Mouse (Mus musculus) cerebellum, adult (tissue): ENCODE data around the gene Defb19.
A peak's percentile ranks its signal among the peaks of the same experiment; 100 is the strongest.

Experiments used
- ATAC-seq: cut with Nextera tagmentation; 2 replicates; pipeline ENCODE4 v1.9.2; 2017; ENCODE audit warnings: mild to moderate bottlenecking, moderate library complexity, mixed read lengths; ENCODE audit not compliant: insufficient number of reproducible peaks, low FRiP score, low TSS enrichment

Defb19 gene

GRCm38 (mm10) chr2:152580107-152580506 is at the start of gene Defb19:
TSS of gene Defb19 (minus strand) at chr2:152580312.
- ATAC-seq, result no peak

GRCm38 (mm10) chr2:152629904-152630303 is 49.8 kb upstream of the Defb19 start:
- no peak for ATAC-seq

GRCm38 (mm10) chr2:152629239-152629638 is 49.1 kb upstream of the Defb19 start:
- ATAC-seq, result no peak

GRCm38 (mm10) chr2:152628066-152628465 is 48.0 kb upstream of the Defb19 start:
- no peak for ATAC-seq

GRCm38 (mm10) chr2:152626774-152627591 is 46.9 kb upstream of the Defb19 start, which contains the start of gene Rem1:
TSS of gene Rem1 (plus strand) at chr2:152626951.
- ATAC-seq, result no peak

GRCm38 (mm10) chr2:152625256-152625655 is 45.1 kb upstream of the Defb19 start:
- ATAC-seq, result no peak

- no peak for ATAC-seq
Observed at GRCm38 (mm10) chr2:152624566-152624965, 44.5 kb upstream of the Defb19 start.

GRCm38 (mm10) chr2:152622953-152623352 is 42.8 kb upstream of the Defb19 start, which contains the start of gene Defb25:
TSS of gene Defb25 (minus strand) at chr2:152623053.
- ATAC-seq, result no peak

GRCm38 (mm10) chr2:152622151-152622550 is 42.0 kb upstream of the Defb19 start:
- no peak for ATAC-seq

GRCm38 (mm10) chr2:152620367-152621134 is 40.4 kb upstream of the Defb19 start:
- no peak for ATAC-seq

GRCm38 (mm10) chr2:152617374-152617773 is 37.3 kb upstream of the Defb19 start:
- ATAC-seq, result no peak

- no peak for ATAC-seq
Observed at GRCm38 (mm10) chr2:152616470-152616869, 36.4 kb upstream of the Defb19 start.

- peak; percentile 72 for ATAC-seq
Observed at GRCm38 (mm10) chr2:152615563-152615962, 35.5 kb upstream of the Defb19 start.

GRCm38 (mm10) chr2:152612193-152612592 is 32.1 kb upstream of the Defb19 start:
- ATAC-seq, result no peak

GRCm38 (mm10) chr2:152608719-152609118 is 28.6 kb upstream of the Defb19 start:
- no peak for ATAC-seq

- no peak for ATAC-seq
Observed at GRCm38 (mm10) chr2:152607746-152608145, 27.6 kb upstream of the Defb19 start.

- no peak for ATAC-seq
Observed at GRCm38 (mm10) chr2:152604057-152604456, 23.9 kb upstream of the Defb19 start, which contains the start of gene Defb36. TSS of gene Defb36 (plus strand) at chr2:152604327.

GRCm38 (mm10) chr2:152601275-152601960 is 21.3 kb upstream of the Defb19 start:
- no peak for ATAC-seq

- ATAC-seq, result no peak
Observed at GRCm38 (mm10) chr2:152600076-152600475, 20.0 kb upstream of the Defb19 start.

- ATAC-seq, result no peak
Observed at GRCm38 (mm10) chr2:152599299-152599698, 19.2 kb upstream of the Defb19 start, which contains the start of gene Defb45. TSS of gene Defb45 (minus strand) at chr2:152599399.

GRCm38 (mm10) chr2:152589021-152589420 is 8.9 kb upstream of the Defb19 start:
- ATAC-seq, result no peak
